Comparison of ENCODE assay signal across 7 mouse cellular contexts in the genomic region with DNA sequence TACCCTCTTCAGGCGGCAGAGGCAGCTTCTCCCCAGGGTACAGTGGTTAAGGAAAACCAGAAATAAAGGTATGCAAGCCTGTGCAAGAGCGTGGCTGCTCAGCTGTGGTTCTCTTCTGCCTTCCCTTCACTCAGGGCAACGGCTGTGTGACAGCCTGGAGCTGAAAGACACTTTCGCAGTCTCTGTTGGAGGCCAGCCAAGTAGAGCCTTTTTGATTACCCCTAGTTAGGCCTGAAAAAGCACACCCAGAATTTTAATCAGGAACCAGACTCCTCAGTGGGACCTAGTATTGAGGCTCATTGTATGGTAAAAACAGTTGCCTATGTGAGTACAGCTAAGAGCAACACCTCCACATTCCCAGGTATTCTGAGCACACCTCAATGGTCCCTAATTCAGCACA.
DNase-seq lines count a peak whose midpoint lies in the region; ATAC-seq lines count a peak whose summit lies in the region.

No protein-coding gene starts in this region.

- no peaks in the 10 kb centered on the region for H3K36me3 ChIP-seq in neural tube, embryonic 12.5 days
- H3K36me3 ChIP-seq in forebrain, embryonic 15.5 days: no peaks in the 10 kb centered on the region
- H3K36me3 ChIP-seq in intestine, embryonic 16.5 days (ENCODE audit: control insufficient read depth, insufficient read depth, low read length): no peaks in the 10 kb centered on the region

- ATAC-seq in neural tube, embryonic 12.5 days (ENCODE audit: low FRiP score, low read depth): peak; percentile 48; the same call in 1 of the 2 replicates
- ATAC-seq in forebrain, embryonic 15.5 days (replicated peaks): peak; percentile 93
- ATAC-seq in intestine, embryonic 16.5 days: no peak

- no peak overlapping the region for H3K9ac ChIP-seq in neural tube, embryonic 12.5 days
- 0 out of 2 replicates have a peak overlapping the region, but pooled peaks have one; percentile 10 for H3K9ac ChIP-seq in forebrain, embryonic 15.5 days (replicated peaks)
- no peak overlapping the region for H3K9ac ChIP-seq in intestine, embryonic 16.5 days (ENCODE audit: low read depth, low read length)

- intact Hi-C loops in left cerebral cortex, postnatal 10 days (cut with DNase I): no loop called here

- no peak for DNase-seq in neural tube, embryonic 10.5 days (ENCODE audit: extremely low spot score, low spot score)
- peak; percentile 45 to 46 for DNase-seq in left cerebral cortex, postnatal 10 days (ENCODE audit: extremely low spot score in 1 of 2, low spot score in 2 of 2)
- DNase-seq in yolk sac, embryonic 10.5 days (ENCODE audit: low spot score): no peak
- DNase-seq in urinary bladder, adult 2 months (ENCODE audit: low spot score): no peak

- H3K27me3 ChIP-seq in neural tube, embryonic 12.5 days (replicated peaks): no peaks in the 10 kb centered on the region
- no peaks in the 10 kb centered on the region for H3K27me3 ChIP-seq in forebrain, embryonic 15.5 days
- H3K27me3 ChIP-seq in intestine, embryonic 16.5 days (replicated peaks; ENCODE audit: control insufficient read depth, insufficient read depth, low read length): no peaks in the 10 kb centered on the region

- H3K4me3 ChIP-seq in neural tube, embryonic 12.5 days: no peak overlapping the region
- no peak overlapping the region for H3K4me3 ChIP-seq in forebrain, embryonic 15.5 days
- H3K4me3 ChIP-seq in intestine, embryonic 16.5 days (ENCODE audit: low read length): no peak overlapping the region

- no peaks in the 10 kb centered on the region for H3K4me1 ChIP-seq in neural tube, embryonic 12.5 days
- peaks cover 12% of the 10 kb centered on the region for H3K4me1 ChIP-seq in forebrain, embryonic 15.5 days
- no peaks in the 10 kb centered on the region for H3K4me1 ChIP-seq in intestine, embryonic 16.5 days (ENCODE audit: control insufficient read depth, insufficient read depth, low read length)

- WGBS in neural tube, embryonic 12.5 days: 50% methylated on average over 4 of the region's 4 CpGs
- WGBS in forebrain, embryonic 15.5 days: 6% methylated on average over 4 of the region's 4 CpGs
- WGBS in intestine, embryonic 16.5 days: 38% methylated on average over 4 of the region's 4 CpGs

- H3K27ac ChIP-seq in neural tube, embryonic 12.5 days: no peak overlapping the region
- H3K27ac ChIP-seq in forebrain, embryonic 15.5 days (replicated peaks): peak overlapping the region; percentile 69
- H3K27ac ChIP-seq in intestine, embryonic 16.5 days (ENCODE audit: low read length): no peak overlapping the region

- no peak overlapping the region for H3K4me2 ChIP-seq in neural tube, embryonic 12.5 days (replicated peaks)
- H3K4me2 ChIP-seq in forebrain, embryonic 15.5 days (replicated peaks): peak overlapping the region; percentile 21; the same call in 1 of the 2 replicates
- no peak overlapping the region for H3K4me2 ChIP-seq in intestine, embryonic 16.5 days (ENCODE audit: low read depth, low read length)

- H3K9me3 ChIP-seq in neural tube, embryonic 12.5 days: no peaks in the 10 kb centered on the region
- no peaks in the 10 kb centered on the region for H3K9me3 ChIP-seq in forebrain, embryonic 15.5 days
- H3K9me3 ChIP-seq in intestine, embryonic 16.5 days (ENCODE audit: control insufficient read depth, low read length): no peaks in the 10 kb centered on the region

Comparison
In these comparisons a context has a peak if more than half of its experiments do, and no peak if none do; other contexts are left out.
1. DNase-seq: peak in left cerebral cortex, postnatal 10 days (2 of 2); none in neural tube, embryonic 10.5 days (single experiment), yolk sac, embryonic 10.5 days (single experiment) and urinary bladder, adult 2 months (single experiment).